8 mouse cellular contexts compared by ENCODE assay signal in the genomic region with DNA sequence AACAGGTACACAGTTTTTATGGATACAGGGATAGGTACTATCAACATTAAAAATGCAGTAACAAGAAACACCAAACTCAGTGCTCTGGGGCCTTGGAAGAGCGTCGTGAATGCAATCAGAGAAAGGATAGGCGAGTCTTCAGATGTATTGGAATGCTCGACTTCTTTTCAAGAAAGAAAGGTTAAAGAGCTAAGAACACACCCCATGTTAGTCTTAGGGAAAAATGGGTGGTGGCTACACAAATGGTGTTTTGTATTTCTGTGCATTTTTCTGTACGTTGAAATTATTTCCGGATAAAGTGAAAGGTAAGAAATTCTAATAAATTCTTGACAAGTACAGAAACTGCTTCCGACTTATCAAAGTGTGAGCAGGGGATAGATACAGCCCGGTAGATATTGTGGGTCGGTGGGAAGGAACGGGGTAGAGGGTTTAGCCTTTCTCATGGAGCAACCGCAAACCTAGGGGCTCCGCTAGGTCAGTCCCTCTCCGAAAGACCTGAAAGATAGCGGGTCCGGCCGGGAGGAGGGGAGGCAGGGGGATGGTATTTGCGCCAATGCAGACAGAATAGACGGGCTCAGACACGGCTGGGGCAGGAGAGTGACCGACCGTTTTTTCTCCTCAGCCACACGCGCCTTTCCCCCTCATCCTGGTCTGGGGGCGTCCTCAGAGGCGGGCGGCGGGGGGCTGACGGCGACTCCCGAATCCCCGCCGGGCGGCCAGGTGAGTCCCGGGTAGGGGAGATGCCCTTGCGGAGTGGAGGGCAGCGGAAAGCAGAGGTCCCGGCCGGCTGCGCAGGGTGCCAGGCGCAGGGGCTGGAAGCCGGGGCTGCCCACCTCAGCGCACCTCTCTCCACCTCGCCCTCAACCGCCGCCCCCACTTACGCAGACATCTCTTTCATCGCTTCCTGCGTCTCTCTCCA. TPM values are rescaled to one million over a fixed set of nuclear protein-coding genes. Genes with fewer than 3 reads are reported as not detected.
DNase-seq lines count a peak whose midpoint lies in the region; ATAC-seq and TF ChIP-seq lines count a peak whose summit lies in the region.

No protein-coding gene starts in this region.

- WGBS in heart, embryonic 10.5 days: 1% methylated on average over 48 of the region's 48 CpGs
- WGBS in forebrain, embryonic 13.5 days: 1% methylated on average over 41 of the region's 48 CpGs
- 2% methylated on average over 39 of the region's 48 CpGs for WGBS in midbrain, postnatal 0 days

- H3K4me1 ChIP-seq in heart, embryonic 10.5 days: no peaks in the 10 kb centered on the region
- H3K4me1 ChIP-seq in forebrain, embryonic 13.5 days: peaks cover 17% of the 10 kb centered on the region
- 0 out of 2 replicates have a peak, but pooled peaks cover 5% of the 10 kb centered on the region for H3K4me1 ChIP-seq in midbrain, postnatal 0 days (ENCODE audit: insufficient read depth, low read length)

- H3K36me3 ChIP-seq in heart, embryonic 10.5 days: peaks cover 17% of the 10 kb centered on the region
- peaks cover 11% of the 10 kb centered on the region for H3K36me3 ChIP-seq in forebrain, embryonic 13.5 days (ENCODE audit: poor library complexity, severe bottlenecking)
- H3K36me3 ChIP-seq in midbrain, postnatal 0 days (ENCODE audit: insufficient read depth, low read length): 0 out of 2 replicates have a peak, but pooled peaks cover 2% of the 10 kb centered on the region

- peak overlapping the region; percentile 93 for H3K9ac ChIP-seq in forebrain, embryonic 13.5 days
- peak overlapping the region; percentile 92 for H3K9ac ChIP-seq in midbrain, postnatal 0 days (replicated peaks; ENCODE audit: low read length, poor library complexity, severe bottlenecking)

- intact Hi-C loops in left cerebral cortex, postnatal 4 days (cut with DNase I): no loop called here

- DNase-seq in heart, embryonic 10.5 days (ENCODE audit: low spot score): no peak
- no peak for DNase-seq in heart, adult 11 months
- DNase-seq in 416B (ENCODE audit: low read depth) (peak; percentile 18), ZHBTc4 (ENCODE audit: low read depth, low spot score) (peak; percentile 45)
- peak; percentile 6 for DNase-seq in left cerebral cortex, postnatal 4 days
- DNase-seq in midbrain, postnatal 0 days (ENCODE audit: low spot score): peak; percentile 15
- no peak for DNase-seq in right cerebral cortex, postnatal 14 days

- ATAC-seq in forebrain, embryonic 13.5 days: peak; percentile 88
- ATAC-seq in midbrain, postnatal 0 days (ENCODE audit: low FRiP score): peak; percentile 88

- 0 out of 2 replicates have a peak, but pooled peaks cover 6% of the 10 kb centered on the region for H3K27me3 ChIP-seq in heart, embryonic 10.5 days (ENCODE audit: insufficient read depth, poor library complexity, severe bottlenecking)
- H3K27me3 ChIP-seq in forebrain, embryonic 13.5 days: no peaks in the 10 kb centered on the region
- no peaks in the 10 kb centered on the region for H3K27me3 ChIP-seq in midbrain, postnatal 0 days (ENCODE audit: insufficient read depth, low read length)

- peak overlapping the region; percentile 91 for H3K27ac ChIP-seq in heart, embryonic 10.5 days
- peak overlapping the region; percentile 94 for H3K27ac ChIP-seq in forebrain, embryonic 13.5 days
- H3K27ac ChIP-seq in midbrain, postnatal 0 days (ENCODE audit: low read depth, low read length): peak overlapping the region; percentile 93

- H3K4me2 ChIP-seq in forebrain, embryonic 13.5 days: peak overlapping the region; percentile 72
- peak overlapping the region; percentile 77 for H3K4me2 ChIP-seq in midbrain, postnatal 0 days (ENCODE audit: low read depth, low read length, poor library complexity, severe bottlenecking)

- peak overlapping the region; percentile 84 for H3K4me3 ChIP-seq in heart, embryonic 10.5 days
- H3K4me3 ChIP-seq in forebrain, embryonic 13.5 days: peak overlapping the region; percentile 97
- peak overlapping the region; percentile 93 for H3K4me3 ChIP-seq in midbrain, postnatal 0 days (ENCODE audit: low read depth, low read length)

- TF ChIP-seq CTCF in midbrain, postnatal 0 days (IDR thresholded peaks at IDR 0.05): no peak

- no peaks in the 10 kb centered on the region for H3K9me3 ChIP-seq in heart, embryonic 10.5 days
- no peaks in the 10 kb centered on the region for H3K9me3 ChIP-seq in forebrain, embryonic 13.5 days (replicated peaks)
- H3K9me3 ChIP-seq in midbrain, postnatal 0 days (ENCODE audit: low read length): no peaks in the 10 kb centered on the region

RNA-seq across cellular contexts. Expression of gene Papolg, which starts 0.7 kb away (rescaled TPM):
- 11.9 and 13.6 TPM in 2 replicates for polyA plus RNA-seq in heart, embryonic 10.5 days (2016; fragmentation: Nextera tagmentation; extraction: Ambion mirVana)
- 27.4 and 28.0 TPM in 2 replicates for polyA plus RNA-seq in forebrain, embryonic 13.5 days (2015; fragmentation: Nextera tagmentation; extraction: Ambion mirVana)
- total RNA-seq in left cerebral cortex, postnatal 4 days (2021): 10 to 100 TPM; 23.1 to 24.7 TPM
- 16.2 and 23.9 TPM in 2 replicates for total RNA-seq in midbrain, postnatal 0 days (2014; rRNA removed)
- polyA plus RNA-seq in midbrain, postnatal 0 days (2015; fragmentation: Nextera tagmentation; extraction: Ambion mirVana): 9.4 and 10.2 TPM in 2 replicates

Comparison
In these comparisons a context has a peak if more than half of its experiments do, and no peak if none do; other contexts are left out.
1. DNase-seq: peak in 416B (single experiment), ZHBTc4 (single experiment), left cerebral cortex, postnatal 4 days (single experiment) and midbrain, postnatal 0 days (single experiment); none in heart, embryonic 10.5 days (single experiment), heart, adult 11 months (single experiment) and right cerebral cortex, postnatal 14 days (single experiment).
2. Peak in every context shown above with its lines, with median percentiles within 50 percentile points of each other: H3K27ac ChIP-seq and H3K4me3 ChIP-seq.